Mouse (Mus musculus) telencephalon, adult 2 months (tissue): ENCODE data around the gene Bnip1.
A peak's percentile ranks its signal among the peaks of the same experiment; 100 is the strongest.

Source experiments
- DNase-seq: peaks from one replicate; pipeline ENCODE4 v3.0.0-alpha.2; 2011; ENCODE audit warnings: low read depth, low spot score

Gene Bnip1

GRCm38 (mm10) chr17:26780750-26781571 is at the start of gene Bnip1:
Bnip1 (plus strand) TSS chr17:26781066.
- DNase-seq = peak; percentile 64

GRCm38 (mm10) chr17:26742581-26742980 is 38.3 kb upstream of the Bnip1 start:
- no peak for DNase-seq

GRCm38 (mm10) chr17:26743294-26743693 is 37.6 kb upstream of the Bnip1 start:
- DNase-seq = no peak

- no peak for DNase-seq
Observed at GRCm38 (mm10) chr17:26749975-26750374, 30.9 kb upstream of the Bnip1 start.

GRCm38 (mm10) chr17:26752297-26752696 is 28.6 kb upstream of the Bnip1 start:
- DNase-seq = no peak

- no peak for DNase-seq
Observed at GRCm38 (mm10) chr17:26753476-26753875, 27.4 kb upstream of the Bnip1 start.

- DNase-seq = no peak
Observed at GRCm38 (mm10) chr17:26767100-26767753, 13.6 kb upstream of the Bnip1 start.

- DNase-seq = no peak
Observed at GRCm38 (mm10) chr17:26767754-26768124, 13.1 kb upstream of the Bnip1 start.

- no peak for DNase-seq
Observed at GRCm38 (mm10) chr17:26776211-26776610, 4.7 kb upstream of the Bnip1 start.

- DNase-seq = no peak
Observed at GRCm38 (mm10) chr17:26778001-26778400, 2.9 kb upstream of the Bnip1 start.

- no peak for DNase-seq
Observed at GRCm38 (mm10) chr17:26778430-26779100, 2.3 kb upstream of the Bnip1 start.

GRCm38 (mm10) chr17:26779471-26779870 is 1.4 kb upstream of the Bnip1 start:
- no peak for DNase-seq

- no peak for DNase-seq
Observed at GRCm38 (mm10) chr17:26781610-26782043, 761 bp downstream of the Bnip1 start.

- DNase-seq = no peak
Observed at GRCm38 (mm10) chr17:26784525-26784924, 3.7 kb downstream of the Bnip1 start.

- no peak for DNase-seq
Observed at GRCm38 (mm10) chr17:26786586-26786985, 5.7 kb downstream of the Bnip1 start.

GRCm38 (mm10) chr17:26788986-26789385 is 8.1 kb downstream of the Bnip1 start:
- DNase-seq = no peak

- no peak for DNase-seq
Observed at GRCm38 (mm10) chr17:26789460-26790268, 8.8 kb downstream of the Bnip1 start.

- DNase-seq = no peak
Observed at GRCm38 (mm10) chr17:26790269-26791214, 9.7 kb downstream of the Bnip1 start.

- DNase-seq = peak; percentile 50
Observed at GRCm38 (mm10) chr17:26791580-26791979, 10.7 kb downstream of the Bnip1 start.

GRCm38 (mm10) chr17:26792096-26792495 is 11.2 kb downstream of the Bnip1 start:
- no peak for DNase-seq
